Mouse (Mus musculus): Measurements from ENCODE around the gene Ets1.

GRCm38 (mm10) chr9:32645475-32645874, 9.5 kb downstream of the Ets1 start:
- TF ChIP-seq POLR2A (IDR thresholded peaks at IDR 0.05; ENCODE audit: extremely low read depth, insufficient read depth, low read length) = no peak
- no peak for TF ChIP-seq CTCF (IDR thresholded peaks at IDR 0.05; ENCODE audit: extremely low read depth, insufficient read depth, low read length)

All from cortical plate, adult 2 months (tissue).